Mouse (Mus musculus) stomach, postnatal 0 days (tissue): Measurements from ENCODE around the gene Gpx4.

Experiments
- CTCF ChIP-seq: IDR thresholded peaks from 2 replicates; pipeline ENCODE4 v1.5.1; 2016; ENCODE audit warnings: antibody characterized with exemption, low read depth, mild to moderate bottlenecking, moderate library complexity
- EP300 ChIP-seq: optimal IDR thresholded peaks from 2 replicates; pipeline ENCODE3; 2016; ENCODE audit warnings: antibody characterized with exemption

DNA sequence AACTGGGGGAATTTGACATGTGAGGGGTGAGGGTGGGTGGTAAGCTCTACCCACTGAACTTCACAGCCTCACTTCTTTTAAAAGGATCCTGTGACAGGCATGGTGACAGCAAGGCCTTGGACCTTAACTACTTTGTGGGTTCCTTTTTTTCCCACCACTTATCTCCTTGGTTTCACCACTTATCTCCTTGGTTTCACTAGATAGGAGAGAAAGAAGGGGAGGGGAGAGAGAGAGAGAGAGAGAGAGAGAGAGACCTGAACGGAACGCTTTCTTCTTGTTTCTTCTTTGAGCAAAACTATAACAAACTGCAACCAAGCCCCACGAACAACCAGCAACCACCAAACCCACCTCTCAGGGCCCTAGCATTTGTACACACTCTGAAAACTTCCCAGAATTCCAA is 1.9 kb downstream of the Gpx4 start:
- TF ChIP-seq CTCF, result no peak
- TF ChIP-seq EP300, result no peak
